Mouse (Mus musculus) embryonic facial prominence, embryonic 14.5 days (tissue): ENCODE data around the gene Ccdc85a. TPM values are rescaled to one million over a fixed set of nuclear protein-coding genes. Genes with fewer than 3 reads are reported as not detected.
"Not testable (repeated sequence)": the region's sequence is repeated elsewhere in the genome, so short reads cannot be mapped to it uniquely, and the experiment has no call there.

ENCODE experiments used
- ATAC-seq: fragments of 200-750 bp; cut with Nextera tagmentation; 2 replicates; pipeline ENCODE4 v1.8.0; 2017; ENCODE audit warnings: low read depth, moderate number of reproducible peaks, moderate TSS enrichment
- DNase-seq: peaks from one replicate; pipeline ENCODE4 v3.0.0-alpha.2; 2015; ENCODE audit warnings: low spot score
- H3K27ac ChIP-seq: fragments of 300-500 bp; sonication (generic); replicated peaks from 2 replicates; pipeline ENCODE4 v1.5.1; 2014; ENCODE audit warnings: low read depth, mild to moderate bottlenecking, low read length, moderate library complexity
- H3K27me3 ChIP-seq: fragments of 300-500 bp; sonication (generic); replicated peaks from 2 replicates; pipeline ENCODE4 v1.6.1; 2014; ENCODE audit warnings: low read length; ENCODE audit not compliant: control insufficient read depth, insufficient read depth
- H3K36me3 ChIP-seq: fragments of 300-500 bp; sonication (generic); 2 replicates; pipeline ENCODE4 v1.6.1; 2014; ENCODE audit warnings: low read length, mixed read lengths; ENCODE audit not compliant: control insufficient read depth, insufficient read depth
- H3K4me1 ChIP-seq: fragments of 300-500 bp; sonication (generic); 2 replicates; pipeline ENCODE4 v1.6.1; 2014; ENCODE audit warnings: antibody characterized with exemption, low read length; ENCODE audit not compliant: control insufficient read depth, insufficient read depth
- H3K4me2 ChIP-seq: fragments of 300-500 bp; sonication (generic); 2 replicates; pipeline ENCODE4 v1.6.1; 2014; ENCODE audit warnings: low read depth, mild to moderate bottlenecking, low read length, moderate library complexity, mixed read lengths
- H3K4me3 ChIP-seq: fragments of 300-500 bp; sonication (generic); 2 replicates; pipeline ENCODE4 v1.5.1; 2014; ENCODE audit warnings: low read depth, mild to moderate bottlenecking, low read length
- H3K9ac ChIP-seq: fragments of 300-500 bp; sonication (generic); 2 replicates; pipeline ENCODE4 v1.6.1; 2014; ENCODE audit warnings: low read depth, mild to moderate bottlenecking, low read length, moderate library complexity, mixed read lengths
- H3K9me3 ChIP-seq: fragments of 300-500 bp; sonication (generic); 2 replicates; pipeline ENCODE4 v1.6.1; 2016; ENCODE audit warnings: low read length; ENCODE audit not compliant: control insufficient read depth
- WGBS: fragments of 180-500 bp; shearing (Covaris S2); extraction: QIAGEN DNeasy Blood & Tissue Kit; methylation state at CpG from one replicate; pipeline ENCODE4 v1.1.7; 2014; 5-methylcytosine and 5-hydroxymethylcytosine counted together
- polyA plus RNA-seq: library from polyadenylated mRNA; unstranded; fragments of >200 nt; fragmentation: Nextera tagmentation; extraction: Ambion mirVana; gene quantifications from 2 replicates; pipeline ENCODE4 v1.2.1, GENCODE M21; 2014

Ccdc85a gene
- polyA plus RNA-seq, 1 experiment from 2014 or later, result 4.0 TPM

DNA sequence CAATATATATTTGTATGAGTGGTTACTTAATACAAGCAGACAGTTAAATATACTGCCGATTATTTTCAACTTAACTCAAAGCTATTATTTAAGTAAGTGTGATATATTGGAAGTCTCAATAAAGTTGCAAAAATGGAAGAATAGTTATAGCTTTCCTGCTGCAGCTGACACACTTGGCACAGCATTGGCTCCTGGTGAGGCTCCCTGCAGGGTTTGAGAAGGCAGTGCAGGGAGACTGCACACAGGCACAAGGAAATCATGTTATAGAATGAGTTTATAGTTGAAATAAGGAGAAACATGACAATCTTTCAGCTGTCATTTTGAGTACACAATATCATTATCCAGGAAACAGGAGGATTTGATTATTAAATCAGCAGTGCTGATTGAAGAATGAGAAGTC, 107.0 kb downstream of the Ccdc85a start:
- no peaks in the 10 kb centered on the region for H3K27me3 ChIP-seq
- no peaks in the 10 kb centered on the region for H3K36me3 ChIP-seq
- no peak overlapping the region for H3K27ac ChIP-seq
- no peak overlapping the region for H3K4me2 ChIP-seq
- H3K4me3 ChIP-seq, result no peak overlapping the region
- no peak for DNase-seq
- H3K9me3 ChIP-seq, result no peaks in the 10 kb centered on the region
- no peaks in the 10 kb centered on the region for H3K4me1 ChIP-seq
- WGBS, result 88% methylated on average over 1 of the region's 1 CpGs
- ATAC-seq, result no peak
- H3K9ac ChIP-seq, result no peak overlapping the region

DNA sequence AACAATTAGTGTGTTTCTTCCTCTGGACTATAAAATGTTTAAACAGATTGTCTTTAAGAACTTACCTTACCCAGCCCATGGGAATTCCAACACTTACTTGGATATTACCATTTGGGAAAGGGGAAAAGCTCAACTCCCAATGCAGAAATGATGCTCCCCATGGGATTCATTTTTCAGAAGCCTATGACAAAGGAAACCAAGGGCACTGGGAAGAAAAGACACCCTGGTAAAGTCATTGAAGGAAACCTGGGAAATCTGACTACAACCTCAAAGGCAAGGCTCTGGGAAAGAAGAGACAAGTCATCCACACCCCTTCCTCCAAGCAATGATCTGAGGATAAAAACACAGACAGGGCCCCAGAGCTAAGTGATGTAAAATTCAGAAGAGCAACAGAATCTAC, 118.4 kb downstream of the Ccdc85a start:
- DNase-seq, result peak; percentile 8

DNA sequence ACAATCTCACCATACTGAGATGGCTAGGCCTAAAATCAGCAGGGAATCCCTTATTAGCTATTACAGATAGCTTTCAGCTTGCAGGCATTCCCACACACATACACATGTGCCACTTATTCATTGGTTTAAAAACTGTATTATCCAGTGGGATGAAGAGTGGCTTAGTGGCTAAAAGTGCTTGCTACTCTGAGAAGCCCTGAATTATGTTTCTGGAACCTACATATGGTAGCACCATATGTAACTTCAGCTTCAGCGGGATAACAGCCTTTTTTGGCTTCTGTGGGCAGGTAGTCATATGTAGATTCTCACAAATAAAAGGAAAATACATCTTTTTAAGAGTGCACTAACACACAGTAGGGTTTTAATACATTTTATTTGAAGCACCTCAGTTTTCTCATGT, 119.2 kb downstream of the Ccdc85a start:
- Histone ChIP-seq H3K4me3 (no peak overlapping the region), H3K27me3 (no peaks in the 10 kb centered on the region), H3K4me2 (no peak overlapping the region), H3K9me3 (no peaks in the 10 kb centered on the region), H3K9ac (no peak overlapping the region), H3K4me1 (no peaks in the 10 kb centered on the region), H3K36me3 (no peaks in the 10 kb centered on the region), H3K27ac (no peak overlapping the region)
- 83% methylated on average over 1 of the region's 1 CpGs for WGBS
- no peak for ATAC-seq
- no peak for DNase-seq

More for the DNA sequence above, 118.4 kb downstream of the Ccdc85a start:
- Histone ChIP-seq H3K27ac (no peak overlapping the region), H3K4me1 (no peaks in the 10 kb centered on the region), H3K9me3 (no peaks in the 10 kb centered on the region), H3K4me2 (no peak overlapping the region), H3K36me3 (no peaks in the 10 kb centered on the region), H3K9ac (no peak overlapping the region), H3K27me3 (no peaks in the 10 kb centered on the region), H3K4me3 (no peak overlapping the region)
- ATAC-seq, result no peak

DNA sequence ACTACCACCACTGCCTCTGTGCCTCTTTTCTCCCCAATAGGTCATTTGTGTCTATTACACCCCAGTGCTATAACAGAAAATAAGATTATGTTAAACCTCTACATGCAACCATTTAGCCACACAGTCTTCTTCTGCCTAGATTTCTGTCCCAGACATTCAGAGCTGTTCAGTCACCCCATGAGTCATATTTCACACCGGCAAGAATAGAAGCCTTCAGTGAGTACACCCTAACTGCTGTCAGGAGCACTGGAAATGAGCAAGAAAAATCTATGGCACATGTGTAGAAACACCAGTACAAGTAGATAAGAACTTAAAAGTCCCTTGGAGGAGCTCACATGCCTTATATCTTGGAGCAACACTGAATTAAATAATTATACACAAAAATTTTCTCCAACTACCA, 125.0 kb downstream of the Ccdc85a start:
- no peak for DNase-seq
- Histone ChIP-seq H3K4me1 (no peaks in the 10 kb centered on the region), H3K27ac (no peak overlapping the region), H3K36me3 (no peaks in the 10 kb centered on the region), H3K4me2 (no peak overlapping the region), H3K27me3 (no peaks in the 10 kb centered on the region), H3K9me3 (no peaks in the 10 kb centered on the region), H3K4me3 (no peak overlapping the region), H3K9ac (no peak overlapping the region)
- WGBS, result 90% methylated on average over 1 of the region's 1 CpGs
- no peak for ATAC-seq

DNA sequence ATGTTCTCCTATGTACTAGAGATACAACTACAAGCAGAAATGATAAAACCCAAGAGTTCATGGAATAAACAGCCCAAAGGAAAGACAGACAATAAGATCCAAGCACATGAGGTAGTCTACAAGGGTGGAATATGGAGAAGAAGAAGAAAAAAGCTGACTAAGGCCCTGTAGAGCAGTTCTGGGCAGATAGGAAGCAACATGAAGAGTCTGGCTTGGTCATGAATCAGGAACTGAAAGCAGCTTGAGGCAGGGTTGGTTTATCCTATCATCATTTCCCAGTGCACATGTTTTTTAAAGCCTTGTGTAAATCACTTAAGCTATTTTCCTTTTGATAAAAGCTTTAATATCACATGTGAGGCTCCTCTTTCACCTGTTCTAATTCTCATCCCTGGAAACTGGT, 144.2 kb downstream of the Ccdc85a start:
- no peaks in the 10 kb centered on the region for H3K27me3 ChIP-seq
- no peak overlapping the region for H3K9ac ChIP-seq
- no peak overlapping the region for H3K4me3 ChIP-seq
- H3K36me3 ChIP-seq, result no peaks in the 10 kb centered on the region
- no peak for ATAC-seq
- no peaks in the 10 kb centered on the region for H3K4me1 ChIP-seq
- no peak overlapping the region for H3K27ac ChIP-seq
- H3K9me3 ChIP-seq, result no peaks in the 10 kb centered on the region
- no peak for DNase-seq
- H3K4me2 ChIP-seq, result no peak overlapping the region

DNA sequence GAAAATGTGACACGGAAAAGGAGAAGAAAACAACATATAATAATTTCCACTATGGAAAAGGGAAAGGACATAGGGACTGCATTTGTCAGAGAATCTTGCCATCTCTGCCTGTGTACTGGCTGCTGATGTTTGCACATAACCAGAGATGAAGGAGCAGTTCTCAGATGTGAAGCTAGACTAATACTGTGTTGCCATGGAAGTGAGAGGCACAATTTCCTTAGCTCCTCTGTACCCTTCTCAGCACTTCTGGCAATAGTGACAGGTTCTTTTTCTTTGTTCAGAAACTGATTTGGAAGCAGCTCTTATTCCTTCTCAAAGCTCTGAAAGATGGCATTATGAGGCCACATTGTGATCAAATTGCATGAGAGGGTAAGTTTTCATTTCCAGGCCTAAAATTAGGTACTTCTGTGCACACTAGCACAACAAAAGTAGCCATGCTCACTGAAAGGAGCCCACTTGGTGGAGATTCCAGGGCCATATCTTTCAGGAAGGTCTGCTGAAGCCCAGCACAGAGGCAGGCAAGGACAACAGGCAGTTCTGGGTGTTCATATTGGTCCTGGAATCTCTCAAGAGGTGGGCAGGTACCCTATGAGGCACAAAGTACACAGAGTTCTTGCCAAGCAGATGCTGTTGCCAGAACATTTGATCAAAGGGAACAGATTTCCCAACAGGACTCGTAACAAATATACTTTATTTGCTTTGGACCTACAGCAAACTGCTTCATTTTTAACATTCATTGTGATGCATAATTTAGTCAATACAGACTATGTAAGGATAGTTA, 161.5 kb downstream of the Ccdc85a start:
- Histone ChIP-seq H3K36me3 (no peaks in the 10 kb centered on the region), H3K9me3 (no peaks in the 10 kb centered on the region), H3K27me3 (no peaks in the 10 kb centered on the region), H3K27ac (no peak overlapping the region), H3K4me2 (no peak overlapping the region), H3K4me3 (no peak overlapping the region), H3K4me1 (no peaks in the 10 kb centered on the region), H3K9ac (no peak overlapping the region)
- no peak for ATAC-seq
- no peak for DNase-seq
- 82% methylated on average over 2 of the region's 2 CpGs for WGBS

DNA sequence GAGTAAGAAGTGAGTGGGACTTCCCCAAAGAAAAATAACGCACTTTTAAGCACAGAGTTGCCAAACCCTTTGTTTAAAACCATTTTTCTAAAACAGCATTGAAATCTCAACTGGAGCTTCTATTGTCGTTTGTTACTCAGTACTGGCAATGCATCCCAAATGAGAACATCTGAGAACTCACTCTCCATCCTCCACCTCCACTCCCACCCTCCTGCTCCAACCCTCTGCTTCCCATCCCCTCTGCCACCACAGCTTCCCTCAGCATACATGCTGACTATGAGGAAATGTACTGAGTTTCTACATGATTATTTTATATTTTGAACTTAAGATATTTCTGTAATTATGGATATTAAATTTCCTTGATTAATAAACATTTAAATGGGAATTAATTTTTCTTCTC, 168.3 kb downstream of the Ccdc85a start:
- ATAC-seq (no peak), DNase-seq (no peak)
- WGBS, result 65% methylated on average over 2 of the region's 2 CpGs
- Histone ChIP-seq H3K4me2 (no peak overlapping the region), H3K4me1 (no peaks in the 10 kb centered on the region), H3K9me3 (no peaks in the 10 kb centered on the region), H3K27me3 (no peaks in the 10 kb centered on the region), H3K36me3 (no peaks in the 10 kb centered on the region), H3K4me3 (no peak overlapping the region), H3K9ac (no peak overlapping the region), H3K27ac (no peak overlapping the region)

DNA sequence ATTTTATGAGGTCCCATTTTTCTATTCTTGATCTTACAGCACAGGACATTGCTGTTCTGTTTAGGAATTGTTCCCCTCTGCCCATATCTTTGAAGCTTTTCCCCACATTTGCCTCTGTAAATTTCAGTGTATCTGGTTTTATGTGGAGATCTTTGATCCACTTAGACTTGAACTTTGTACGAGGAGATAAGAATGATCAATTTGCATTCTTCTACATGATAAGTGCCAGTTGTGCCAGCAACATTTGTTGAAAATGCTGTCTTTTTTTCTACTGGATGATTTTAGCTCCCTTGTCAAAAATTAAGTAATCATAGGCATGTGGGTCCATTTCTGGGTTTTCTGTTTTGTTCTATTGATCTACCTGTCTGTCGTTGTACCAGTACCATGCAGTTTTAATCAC, 174.2 kb downstream of the Ccdc85a start:
- not testable (repeated sequence) for DNase-seq, ATAC-seq, H3K4me3 ChIP-seq

DNA sequence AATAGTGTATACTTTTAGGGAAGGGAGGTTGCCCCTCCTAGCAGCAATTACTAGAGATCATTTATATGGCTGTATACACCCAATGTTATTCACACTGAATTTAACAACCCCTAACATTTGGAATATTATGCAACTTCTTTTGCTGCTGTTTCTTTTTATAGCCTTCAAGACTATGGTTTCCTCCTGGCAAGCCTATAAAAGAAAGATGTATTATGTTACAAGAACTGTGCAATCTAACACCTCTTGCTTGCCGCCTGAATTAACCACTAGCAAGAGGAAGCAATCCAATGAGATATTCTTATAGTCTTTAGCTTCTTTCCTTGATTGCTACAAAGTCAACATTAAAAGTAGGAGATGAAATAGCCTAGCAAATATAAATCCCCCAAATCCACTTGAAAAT, 187.0 kb downstream of the Ccdc85a start:
- Histone ChIP-seq H3K9me3 (no peaks in the 10 kb centered on the region), H3K4me3 (no peak overlapping the region), H3K36me3 (no peaks in the 10 kb centered on the region), H3K27ac (no peak overlapping the region), H3K27me3 (no peaks in the 10 kb centered on the region), H3K4me1 (no peaks in the 10 kb centered on the region), H3K9ac (no peak overlapping the region), H3K4me2 (no peak overlapping the region)
- 27% methylated on average over 1 of the region's 1 CpGs for WGBS
- DNase-seq (peak; percentile 2), ATAC-seq (no peak)

More for the DNA sequence above, 174.2 kb downstream of the Ccdc85a start:
- H3K4me1 ChIP-seq, H3K27me3 ChIP-seq, H3K4me2 ChIP-seq, H3K36me3 ChIP-seq, H3K9me3 ChIP-seq, H3K27ac ChIP-seq, H3K9ac ChIP-seq: not testable (repeated sequence)
- WGBS, result 85% methylated on average over 2 of the region's 2 CpGs
